Mouse (Mus musculus): Measurements from ENCODE around the gene Egfl6. TPM values are rescaled to one million over a fixed set of nuclear protein-coding genes. Genes with fewer than 3 reads are reported as not detected.

The Egfl6 gene
- polyA plus RNA-seq (2015; fragmentation: Nextera tagmentation; extraction: Ambion mirVana): 7.5 and 14.6 TPM in 2 replicates

DNA sequence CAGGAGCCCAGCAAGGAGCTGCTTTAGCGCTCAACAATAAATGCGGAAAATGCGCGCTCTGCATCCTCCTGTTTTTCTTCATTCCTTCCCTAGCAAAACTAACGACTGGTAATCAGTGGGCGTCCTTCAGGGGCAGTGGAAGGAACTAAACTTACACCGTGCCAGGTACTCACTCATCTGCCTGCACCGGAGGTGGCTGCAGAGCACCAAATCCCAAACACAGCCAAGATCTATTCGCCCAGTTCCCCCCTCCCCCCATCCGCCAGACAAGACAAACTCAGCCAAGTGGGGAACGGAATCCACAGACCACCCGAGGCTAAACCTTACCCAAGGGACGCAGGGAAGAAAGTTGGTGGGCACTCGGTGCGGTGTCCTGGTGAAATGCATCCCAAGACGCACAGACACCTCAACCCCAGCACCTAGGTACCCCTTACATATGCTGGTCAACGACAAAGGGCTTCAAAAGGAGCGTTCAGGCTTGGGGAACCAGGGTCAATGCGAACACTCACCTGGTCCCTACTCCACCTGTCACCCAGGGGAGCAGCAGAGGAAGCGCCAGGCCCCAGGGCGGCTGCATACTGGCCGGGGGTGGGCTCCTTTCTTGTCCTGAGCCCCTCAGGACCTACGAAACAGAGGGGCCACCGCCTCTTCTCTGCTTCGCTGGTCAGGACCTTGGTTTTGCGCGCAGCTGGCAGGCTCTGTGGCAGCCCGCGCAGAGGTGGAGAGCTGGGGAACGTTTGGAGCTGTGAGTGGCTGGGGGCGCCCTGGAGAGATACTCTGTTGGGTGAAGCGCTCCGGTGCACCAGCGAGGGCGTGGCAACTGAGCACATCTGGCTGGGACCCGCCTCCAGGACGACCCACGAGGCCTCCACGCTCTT is at the start of gene Egfl6:
Egfl6 (minus strand) TSS at position 774 of the 878 bp plus-strand sequence.
- Histone ChIP-seq H3K27ac (replicated peaks) (no peak within 1 kb of the TSS), H3K27me3 (peaks cover 63% of the 10 kb centered on the region), H3K4me2 (peak within 1 kb of the TSS; percentile 70), H3K9me3 (no peaks in the 10 kb centered on the region), H3K4me3 (peak within 1 kb of the TSS; percentile 40), H3K36me3 (no peaks in the 10 kb centered on the region), H3K9ac (peak within 1 kb of the TSS; percentile 67), H3K4me1 (replicated peaks) (no peaks in the 10 kb centered on the region)
- peak; percentile 77 for ATAC-seq (ENCODE audit: low read depth)
- 14% methylated on average over 39 of the region's 39 CpGs for WGBS

DNA sequence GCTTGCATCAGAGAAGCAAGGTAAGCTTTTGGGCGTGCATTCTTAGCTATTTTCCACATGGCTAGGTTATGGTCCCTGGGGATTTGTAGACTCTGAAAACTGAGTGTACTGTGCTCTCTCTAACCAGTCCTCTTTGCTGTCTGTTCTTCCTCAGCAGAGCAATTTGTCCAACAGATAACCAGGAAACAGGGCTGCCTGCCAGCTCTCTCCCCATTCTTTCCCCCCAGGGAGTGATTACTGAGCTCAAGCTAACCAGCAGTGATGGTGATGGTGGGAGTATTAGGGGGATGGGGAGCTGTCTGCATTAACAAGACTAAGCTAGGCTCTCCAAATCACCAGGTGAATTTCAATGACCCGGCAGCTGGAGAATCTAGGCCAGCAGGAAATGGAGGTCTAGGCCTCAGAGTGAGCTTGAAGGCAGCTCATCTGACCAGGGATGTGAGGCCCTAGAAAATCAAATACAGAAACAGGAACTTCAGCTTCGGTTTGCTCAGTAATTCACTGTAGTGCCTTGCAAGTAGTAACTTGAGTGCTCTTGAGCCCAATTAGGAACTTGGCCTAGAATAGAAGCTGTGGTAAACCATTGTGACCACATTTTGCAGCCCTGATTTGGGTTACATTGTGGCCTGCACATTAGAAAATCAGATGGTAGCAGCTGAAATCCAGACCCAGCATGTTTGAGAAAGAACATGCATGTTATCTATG is 41.5 kb upstream of the Egfl6 start:
- WGBS: 52% methylated on average over 3 of the region's 3 CpGs
- Histone ChIP-seq H3K27ac (replicated peaks) (peak overlapping the region; percentile 13; the same call in 1 of the 2 replicates), H3K4me3 (no peak overlapping the region), H3K4me2 (no peak overlapping the region), H3K36me3 (no peaks in the 10 kb centered on the region), H3K9ac (no peak overlapping the region), H3K27me3 (peaks cover 22% of the 10 kb centered on the region), H3K4me1 (replicated peaks) (no peaks in the 10 kb centered on the region; the same call in 1 of the 2 replicates), H3K9me3 (no peaks in the 10 kb centered on the region)
- 0 out of 2 replicates have a peak, but pooled peaks have one; percentile 23 for ATAC-seq (ENCODE audit: low read depth)

DNA sequence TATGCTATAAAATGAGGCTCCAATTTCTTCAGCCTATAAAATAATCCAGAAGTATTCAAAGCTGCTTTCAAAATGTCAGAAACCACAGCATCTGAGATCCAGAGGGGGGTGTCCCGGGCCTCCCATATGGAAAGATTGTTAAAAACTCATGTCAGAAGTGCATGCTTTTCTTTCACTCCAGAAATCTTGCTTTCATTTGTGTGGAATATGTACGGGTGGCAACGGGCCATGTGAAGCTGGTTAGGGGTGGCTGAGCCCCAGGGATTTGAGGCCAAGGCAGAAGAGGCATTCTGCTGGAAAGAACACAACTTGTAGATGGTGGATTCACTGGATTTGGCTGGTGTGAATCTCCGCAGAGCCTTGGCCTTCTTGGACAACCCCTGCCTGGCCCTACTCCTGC is 40.7 kb upstream of the Egfl6 start:
- Histone ChIP-seq H3K4me1 (replicated peaks) (peaks cover 7% of the 10 kb centered on the region), H3K27ac (replicated peaks) (no peak overlapping the region), H3K9me3 (no peaks in the 10 kb centered on the region), H3K4me3 (no peak overlapping the region), H3K9ac (no peak overlapping the region), H3K27me3 (peaks cover 28% of the 10 kb centered on the region), H3K36me3 (no peaks in the 10 kb centered on the region), H3K4me2 (no peak overlapping the region)
- no peak for ATAC-seq (ENCODE audit: low read depth)
- WGBS: 88% methylated on average over 4 of the region's 4 CpGs

DNA sequence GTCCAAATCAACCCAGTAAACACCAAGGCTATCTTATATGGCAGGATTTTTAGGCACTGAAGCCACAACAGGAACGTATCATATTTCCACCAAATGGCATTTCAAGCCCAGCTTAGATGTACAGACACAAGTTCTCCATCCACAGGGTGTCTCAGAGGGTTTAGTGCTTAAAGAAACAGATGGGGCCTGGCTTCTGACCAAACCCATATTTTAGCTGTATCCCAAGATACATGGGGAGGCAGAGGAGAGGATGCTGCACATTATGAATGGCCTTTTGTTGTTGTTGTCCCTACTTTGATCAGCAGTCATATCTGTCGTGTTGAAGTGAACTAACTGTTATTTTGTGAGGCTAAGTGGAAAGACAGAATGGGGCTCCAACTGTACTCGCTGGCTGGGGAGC is 37.7 kb upstream of the Egfl6 start:
- Histone ChIP-seq H3K4me2 (no peak overlapping the region), H3K9ac (no peak overlapping the region), H3K4me3 (no peak overlapping the region), H3K27ac (replicated peaks) (peak overlapping the region; percentile 59), H3K4me1 (replicated peaks) (peaks cover 7% of the 10 kb centered on the region), H3K27me3 (peaks cover 41% of the 10 kb centered on the region), H3K36me3 (no peaks in the 10 kb centered on the region), H3K9me3 (no peaks in the 10 kb centered on the region)
- 60% methylated on average over 3 of the region's 3 CpGs for WGBS
- ATAC-seq (ENCODE audit: low read depth): no peak

DNA sequence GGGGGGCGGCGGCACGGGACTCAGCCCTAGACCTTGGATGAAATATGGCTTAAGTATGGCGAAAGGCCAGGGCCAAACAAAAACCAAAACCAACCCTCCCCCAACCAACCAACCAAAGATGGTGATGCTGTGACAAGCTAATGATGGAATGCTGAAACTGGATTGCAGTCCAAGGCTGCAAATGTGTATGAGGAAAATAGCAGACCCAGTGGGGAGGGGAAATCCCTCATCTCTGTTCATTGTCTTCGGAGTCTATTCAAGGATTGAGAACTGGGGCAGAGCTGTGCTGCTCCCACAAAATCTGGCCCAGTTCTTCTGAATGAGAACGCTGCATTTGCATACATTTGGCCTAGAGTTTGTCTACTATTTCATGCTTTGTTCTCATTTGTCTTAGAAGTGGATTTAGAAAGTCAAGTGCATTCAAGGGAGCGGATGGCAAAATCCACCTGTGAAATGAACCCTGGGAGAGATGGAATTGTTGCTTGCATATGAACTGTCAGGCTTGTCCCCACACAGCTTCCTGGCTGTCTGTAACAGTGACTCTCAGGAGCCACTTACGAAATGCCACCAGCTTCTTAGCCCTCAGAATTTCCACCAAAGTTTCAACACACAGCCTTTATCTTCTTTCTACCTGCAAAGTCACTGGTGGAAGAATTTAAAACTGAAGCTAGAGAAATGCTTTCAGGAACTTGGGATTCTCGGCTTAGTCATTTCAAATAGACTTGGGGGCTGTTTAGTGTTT is 36.2 kb upstream of the Egfl6 start:
- peaks cover 36% of the 10 kb centered on the region for H3K27me3 ChIP-seq
- peak overlapping the region; percentile 16 for H3K4me2 ChIP-seq
- peaks cover 7% of the 10 kb centered on the region for H3K4me1 ChIP-seq (replicated peaks)
- H3K36me3 ChIP-seq: no peaks in the 10 kb centered on the region
- H3K4me3 ChIP-seq: no peak overlapping the region
- peak overlapping the region; percentile 43 for H3K27ac ChIP-seq (replicated peaks)
- no peak overlapping the region for H3K9ac ChIP-seq
- no peaks in the 10 kb centered on the region for H3K9me3 ChIP-seq
- WGBS: 38% methylated on average over 9 of the region's 9 CpGs
- peak; percentile 76 for ATAC-seq (ENCODE audit: low read depth)

DNA sequence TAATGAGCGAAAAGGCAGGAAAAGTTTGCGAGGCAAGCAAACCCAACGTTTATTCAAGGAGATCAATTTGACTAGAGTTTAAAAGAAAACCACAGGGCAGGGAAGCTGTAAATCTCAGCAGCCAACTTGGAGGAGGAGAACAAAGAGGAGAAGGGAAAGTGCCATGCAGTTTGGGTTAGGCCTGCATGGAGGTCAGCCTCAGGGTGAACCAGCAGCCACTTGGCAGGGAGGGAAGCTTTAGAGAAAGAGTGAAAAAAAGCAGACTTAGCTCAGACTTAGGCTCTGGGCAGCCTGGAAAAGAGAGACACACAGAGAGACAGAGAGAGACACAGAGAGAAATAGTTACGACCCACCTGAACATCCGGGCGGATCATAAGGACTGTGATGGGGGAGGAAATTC is 35.4 kb upstream of the Egfl6 start:
- peaks cover 7% of the 10 kb centered on the region for H3K4me1 ChIP-seq (replicated peaks)
- H3K4me2 ChIP-seq: peak overlapping the region; percentile 16
- no peak overlapping the region for H3K9ac ChIP-seq
- H3K9me3 ChIP-seq: no peaks in the 10 kb centered on the region
- H3K27ac ChIP-seq (replicated peaks): peak overlapping the region; percentile 43; the same call in 1 of the 2 replicates
- H3K27me3 ChIP-seq: peaks cover 35% of the 10 kb centered on the region
- H3K4me3 ChIP-seq: no peak overlapping the region
- ATAC-seq (ENCODE audit: low read depth): peak; percentile 52; the same call in 1 of the 2 replicates
- WGBS: 39% methylated on average over 6 of the region's 6 CpGs
- no peaks in the 10 kb centered on the region for H3K36me3 ChIP-seq

DNA sequence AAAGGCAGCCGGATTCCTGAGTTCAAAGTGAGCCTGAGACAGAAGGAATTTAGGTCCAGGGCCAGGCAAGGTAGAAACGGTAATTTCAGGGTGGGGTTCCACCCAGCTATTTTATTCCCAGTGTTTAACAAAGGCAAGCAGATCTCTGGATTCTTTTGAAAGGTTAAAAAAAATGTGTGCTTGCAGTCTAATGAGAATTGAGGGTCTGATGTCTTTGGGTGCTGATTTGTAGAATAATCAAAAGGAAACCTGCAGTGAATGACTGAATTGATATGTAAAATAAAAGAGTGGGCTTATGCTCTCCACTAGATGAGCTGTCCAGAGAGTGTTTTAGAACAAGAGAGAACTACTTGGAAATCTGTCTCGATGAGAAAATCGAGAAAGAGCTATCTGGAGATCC is 33.6 kb upstream of the Egfl6 start:
- no peak overlapping the region for H3K4me3 ChIP-seq
- 83% methylated on average over 4 of the region's 4 CpGs for WGBS

DNA sequence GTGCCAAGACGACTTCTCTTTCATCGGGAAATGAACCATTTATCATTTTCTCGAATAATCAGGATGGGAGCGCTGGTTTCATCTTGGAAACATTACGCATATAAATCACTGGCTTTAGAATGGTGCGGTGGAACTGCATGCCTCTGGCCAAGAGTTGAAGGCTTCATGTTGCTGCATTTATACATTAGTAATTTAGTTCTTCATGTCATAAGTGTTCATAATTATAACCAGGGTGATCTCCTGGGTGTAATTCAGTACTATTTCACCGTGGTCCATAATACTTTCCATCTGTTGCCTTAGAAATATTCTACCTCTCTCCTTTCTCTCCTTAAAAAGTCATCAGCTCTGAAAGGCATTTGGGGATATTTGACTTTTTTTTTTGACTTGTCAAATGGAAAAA is 29.7 kb upstream of the Egfl6 start:
- Histone ChIP-seq H3K4me1 (replicated peaks) (no peaks in the 10 kb centered on the region), H3K4me2 (no peak overlapping the region), H3K36me3 (no peaks in the 10 kb centered on the region), H3K9ac (no peak overlapping the region), H3K27me3 (peaks cover 35% of the 10 kb centered on the region), H3K9me3 (no peaks in the 10 kb centered on the region), H3K27ac (replicated peaks) (no peak overlapping the region), H3K4me3 (no peak overlapping the region)
- no peak for ATAC-seq (ENCODE audit: low read depth)
- WGBS: 57% methylated on average over 7 of the region's 7 CpGs

More for the DNA sequence above, 33.6 kb upstream of the Egfl6 start:
- ATAC-seq (ENCODE audit: low read depth): no peak
- Histone ChIP-seq H3K4me1 (replicated peaks) (peaks cover 7% of the 10 kb centered on the region), H3K4me2 (no peak overlapping the region), H3K27ac (replicated peaks) (no peak overlapping the region), H3K36me3 (no peaks in the 10 kb centered on the region), H3K9ac (no peak overlapping the region), H3K9me3 (no peaks in the 10 kb centered on the region), H3K27me3 (peaks cover 39% of the 10 kb centered on the region)

DNA sequence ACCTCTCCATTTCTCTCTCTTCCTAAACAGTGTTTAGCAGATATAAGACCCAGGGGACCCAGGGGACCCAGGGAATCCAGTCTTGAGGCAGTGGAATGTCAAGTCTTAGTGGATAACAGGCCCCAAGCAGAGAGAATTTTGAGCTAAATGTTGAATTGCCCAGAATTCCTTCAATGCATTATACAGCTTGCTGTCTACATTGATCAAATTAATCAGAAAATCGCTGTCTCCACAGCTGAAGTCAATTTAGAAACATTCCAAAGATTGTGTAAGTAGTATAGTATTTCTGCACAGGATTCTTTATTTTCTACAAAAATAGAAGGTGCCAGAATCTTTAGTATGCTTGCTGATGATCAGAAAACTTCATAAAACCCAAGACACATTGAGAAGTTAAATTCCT is 9.4 kb downstream of the Egfl6 start:
- H3K36me3 ChIP-seq: no peaks in the 10 kb centered on the region
- ATAC-seq (ENCODE audit: low read depth): no peak
- WGBS: 58% methylated on average over 1 of the region's 1 CpGs

DNA sequence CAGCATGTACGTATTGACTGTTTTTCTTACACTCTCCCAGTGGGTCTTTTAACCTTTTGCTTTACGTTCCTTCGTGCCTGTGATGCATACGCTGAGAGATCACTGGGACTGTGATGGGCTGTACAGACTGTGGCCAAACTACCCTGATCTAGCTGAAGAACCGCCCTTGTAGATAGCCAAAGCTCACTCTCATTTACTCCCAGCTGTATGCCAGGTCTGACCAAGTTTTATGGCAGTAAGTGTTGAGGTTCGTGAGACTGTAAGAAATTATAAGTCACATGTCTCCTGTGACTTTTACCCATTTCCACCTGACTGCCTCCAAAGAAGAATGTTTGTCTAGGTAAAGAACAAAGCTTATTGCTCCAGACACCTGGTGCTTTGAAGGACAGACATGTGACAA is 19.5 kb downstream of the Egfl6 start:
- H3K9ac ChIP-seq: no peak overlapping the region
- no peak overlapping the region for H3K4me2 ChIP-seq

More for the DNA sequence above, 9.4 kb downstream of the Egfl6 start:
- peaks cover 29% of the 10 kb centered on the region for H3K27me3 ChIP-seq
- no peak overlapping the region for H3K9ac ChIP-seq
- no peak overlapping the region for H3K27ac ChIP-seq (replicated peaks)
- H3K4me3 ChIP-seq: no peak overlapping the region
- no peak overlapping the region for H3K4me2 ChIP-seq
- no peaks in the 10 kb centered on the region for H3K4me1 ChIP-seq (replicated peaks)
- H3K9me3 ChIP-seq: no peaks in the 10 kb centered on the region

DNA sequence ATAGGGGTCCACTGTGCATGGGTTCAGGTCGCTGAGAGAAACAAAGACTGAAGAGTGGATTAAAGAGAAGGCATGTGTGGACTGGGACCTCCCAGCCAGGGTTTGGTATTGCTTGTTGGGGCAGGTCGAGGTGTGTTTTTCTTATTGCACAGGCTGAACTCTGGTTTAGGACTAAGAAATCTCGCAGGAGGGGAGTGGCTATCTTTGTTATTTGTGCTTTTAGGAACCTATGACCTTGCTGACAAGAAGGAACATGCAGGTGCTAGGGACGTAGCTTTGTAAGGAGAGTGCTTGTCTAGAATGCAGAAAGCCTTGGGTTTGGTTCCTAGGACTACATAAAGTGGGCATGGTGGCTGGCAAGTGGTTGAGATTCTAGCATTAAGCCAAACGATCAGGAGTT is 20.1 kb downstream of the Egfl6 start:
- no peaks in the 10 kb centered on the region for H3K36me3 ChIP-seq
- no peak overlapping the region for H3K9ac ChIP-seq
- no peaks in the 10 kb centered on the region for H3K9me3 ChIP-seq
- H3K27me3 ChIP-seq: peaks cover 11% of the 10 kb centered on the region
- H3K4me2 ChIP-seq: no peak overlapping the region
- 69% methylated on average over 5 of the region's 5 CpGs for WGBS
- no peaks in the 10 kb centered on the region for H3K4me1 ChIP-seq (replicated peaks)
- H3K27ac ChIP-seq (replicated peaks): no peak overlapping the region
- no peak overlapping the region for H3K4me3 ChIP-seq
- no peak for ATAC-seq (ENCODE audit: low read depth)

More for the DNA sequence above, 19.5 kb downstream of the Egfl6 start:
- no peak overlapping the region for H3K27ac ChIP-seq (replicated peaks)
- no peak for ATAC-seq (ENCODE audit: low read depth)
- no peaks in the 10 kb centered on the region for H3K36me3 ChIP-seq
- H3K4me3 ChIP-seq: no peak overlapping the region
- H3K9me3 ChIP-seq: no peaks in the 10 kb centered on the region
- WGBS: 85% methylated on average over 6 of the region's 6 CpGs
- H3K4me1 ChIP-seq (replicated peaks): no peaks in the 10 kb centered on the region
- peaks cover 11% of the 10 kb centered on the region for H3K27me3 ChIP-seq

DNA sequence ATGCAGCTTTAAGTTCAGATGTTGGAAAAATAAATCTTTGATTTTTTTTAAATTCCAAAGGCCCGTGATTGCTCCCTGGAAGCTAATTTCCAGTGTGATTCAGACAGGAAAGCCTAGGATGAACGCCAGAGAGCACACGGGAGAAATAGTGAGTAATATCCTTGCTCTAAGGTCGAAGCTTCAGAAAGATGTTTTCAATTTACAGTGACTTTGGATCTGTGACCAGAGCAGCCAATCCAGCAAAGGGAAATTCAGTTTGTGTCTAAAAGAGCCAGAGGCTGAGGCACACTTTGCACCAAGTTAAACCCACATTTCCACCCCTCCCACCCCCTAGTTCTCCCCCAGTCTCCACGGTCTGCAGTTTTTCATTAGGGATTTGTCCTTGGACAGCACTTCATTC is 20.6 kb downstream of the Egfl6 start:
- Histone ChIP-seq H3K27me3 (peaks cover 11% of the 10 kb centered on the region), H3K4me1 (replicated peaks) (no peaks in the 10 kb centered on the region), H3K4me3 (no peak overlapping the region), H3K4me2 (no peak overlapping the region), H3K9ac (no peak overlapping the region), H3K9me3 (no peaks in the 10 kb centered on the region), H3K36me3 (no peaks in the 10 kb centered on the region), H3K27ac (replicated peaks) (no peak overlapping the region)
- 59% methylated on average over 5 of the region's 5 CpGs for WGBS
- ATAC-seq (ENCODE audit: low read depth): no peak

All from neural tube, embryonic 13.5 days (tissue).